Mouse (Mus musculus): ENCODE measurements at regions not wholly inside any gene's neighbourhood (a gene's known extent, or its start where the extent isn't known, plus 50 kb on each side); places are given as distances from the start of the nearest gene placed in this dataset.
A peak's percentile ranks its signal among the peaks of the same experiment; 100 is the strongest.

DNA sequence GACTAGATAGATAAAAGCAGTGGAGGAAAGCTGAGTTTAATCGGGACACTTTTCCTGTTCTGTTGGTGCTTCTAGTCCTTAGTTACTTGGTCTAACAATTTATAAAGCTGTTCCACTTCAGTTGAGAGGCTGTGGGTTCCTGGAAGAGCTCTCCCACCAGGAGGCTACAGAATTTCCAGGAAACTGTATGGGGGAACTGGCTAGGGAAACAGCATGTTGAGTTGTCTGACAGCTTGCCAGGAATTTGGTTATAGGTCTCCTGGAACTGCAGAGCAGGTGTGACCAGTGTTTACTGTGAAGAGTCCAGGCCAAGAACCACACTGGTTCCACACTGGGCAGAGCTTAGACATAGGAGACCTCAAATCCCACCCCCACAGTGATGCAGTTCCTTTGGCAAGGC lies 65.0 kb upstream of the Pik3cg start:
- Histone ChIP-seq H3K4me1 (ENCODE audit: control insufficient read depth, insufficient read depth, low read length) (no peaks in the 10 kb centered on the region), H3K27ac (ENCODE audit: insufficient read depth, low read length) (no peak overlapping the region), H3K4me3 (ENCODE audit: insufficient read depth, low read length) (no peak overlapping the region)
- no peak for TF ChIP-seq CTCF (IDR thresholded peaks at IDR 0.05; ENCODE audit: borderline replicate concordance, insufficient read depth, low read length)
- TF ChIP-seq POLR2A (IDR thresholded peaks at IDR 0.05; ENCODE audit: low read depth, low read length), result no peak

DNA sequence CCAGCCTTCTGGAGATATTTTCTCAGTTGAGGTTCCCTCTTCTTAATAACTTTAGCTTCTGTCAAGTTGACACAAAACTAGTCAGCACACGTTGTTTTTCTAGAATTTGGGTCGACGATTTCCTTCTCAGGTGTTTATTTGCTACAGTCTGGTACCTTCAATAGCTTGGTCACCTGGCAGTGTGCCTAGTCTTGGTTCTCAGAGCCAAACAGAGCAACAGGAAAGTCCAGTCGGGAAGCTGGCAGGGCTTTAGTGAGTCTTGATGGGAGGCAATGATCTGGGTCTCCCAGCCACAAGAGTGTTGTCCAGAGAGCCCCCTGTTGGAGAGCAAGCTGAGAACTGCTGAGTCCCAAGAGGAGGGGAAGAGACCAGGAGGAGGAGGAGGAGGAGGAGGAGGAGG lies 71.4 kb upstream of the Pik3cg start:
- Histone ChIP-seq H3K4me3 (ENCODE audit: insufficient read depth, low read length) (no peak overlapping the region), H3K4me1 (ENCODE audit: control insufficient read depth, insufficient read depth, low read length) (no peaks in the 10 kb centered on the region), H3K27ac (ENCODE audit: insufficient read depth, low read length) (no peak overlapping the region)
- TF ChIP-seq POLR2A (IDR thresholded peaks at IDR 0.05; ENCODE audit: low read depth, low read length) (no peak), CTCF (IDR thresholded peaks at IDR 0.05; ENCODE audit: borderline replicate concordance, insufficient read depth, low read length) (no peak)

DNA sequence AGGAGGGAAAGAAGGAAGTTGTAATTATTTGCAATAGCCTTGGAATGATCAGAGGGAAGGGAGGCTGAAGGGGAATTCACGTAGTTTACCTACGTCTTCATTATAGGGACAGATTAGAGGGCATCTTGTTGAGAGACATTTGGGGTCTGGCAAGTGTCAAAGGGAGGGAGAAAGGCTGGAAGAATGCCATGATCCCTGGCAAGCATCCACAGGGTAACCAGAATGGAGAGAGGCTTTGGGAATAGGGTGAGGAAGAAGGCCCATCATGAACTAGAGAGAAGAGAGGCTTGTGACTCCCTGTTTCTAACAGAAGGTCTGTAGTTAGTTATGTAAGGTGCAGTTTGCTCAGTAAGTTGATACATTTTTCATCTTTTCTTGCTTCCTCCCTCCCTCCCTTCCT lies 71.8 kb upstream of the Pik3cg start:
- H3K27ac ChIP-seq (ENCODE audit: insufficient read depth, low read length), result no peak overlapping the region

DNA sequence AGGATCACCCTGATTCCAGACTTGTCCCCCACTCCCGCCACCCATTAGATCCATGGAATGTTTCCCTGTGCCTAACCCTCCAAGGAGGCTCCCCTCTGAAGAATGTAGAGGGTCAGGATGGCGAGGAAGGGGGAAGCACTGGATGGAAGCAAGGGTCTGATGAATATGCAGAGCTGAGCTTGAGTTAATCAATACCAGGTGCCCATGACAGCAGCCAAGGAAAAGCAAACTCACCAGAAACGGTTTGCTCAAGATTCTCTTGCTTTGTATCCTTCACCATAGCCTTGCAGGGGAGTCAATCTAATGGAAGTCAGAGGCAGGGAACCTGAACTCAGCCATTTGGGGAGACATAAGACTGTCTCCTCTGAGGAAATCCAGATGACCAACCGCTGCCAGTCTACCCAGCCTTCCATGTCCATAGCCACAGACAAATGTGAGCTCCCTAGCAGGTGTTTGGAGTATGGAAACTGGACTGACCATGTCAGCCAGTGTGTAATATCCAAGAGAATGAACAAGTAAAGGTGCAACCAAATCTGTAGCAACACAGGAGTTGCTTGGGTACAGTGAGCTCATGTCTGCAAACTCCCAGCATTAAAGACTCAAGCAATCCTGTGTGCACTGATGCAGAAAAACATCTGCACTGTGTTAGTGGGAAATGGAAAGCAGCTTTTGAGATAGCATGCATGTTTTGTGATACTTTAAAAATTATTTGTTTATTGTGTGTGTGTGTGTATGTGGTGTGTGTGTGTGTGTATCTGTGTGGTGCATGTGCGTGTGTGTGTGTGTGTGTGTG lies 74.1 kb upstream of the Pik3cg start:
- no peak overlapping the region for H3K4me3 ChIP-seq (ENCODE audit: insufficient read depth, low read length)
- no peaks in the 10 kb centered on the region for H3K4me1 ChIP-seq (ENCODE audit: control insufficient read depth, insufficient read depth, low read length)
- no peak for TF ChIP-seq POLR2A (IDR thresholded peaks at IDR 0.05; ENCODE audit: low read depth, low read length)
- TF ChIP-seq CTCF (IDR thresholded peaks at IDR 0.05; ENCODE audit: borderline replicate concordance, insufficient read depth, low read length), result no peak
- no peak overlapping the region for H3K27ac ChIP-seq (ENCODE audit: insufficient read depth, low read length)

More for the DNA sequence above, 71.8 kb upstream of the Pik3cg start:
- Histone ChIP-seq H3K4me1 (ENCODE audit: control insufficient read depth, insufficient read depth, low read length) (no peaks in the 10 kb centered on the region), H3K4me3 (ENCODE audit: insufficient read depth, low read length) (no peak overlapping the region)
- TF ChIP-seq CTCF (IDR thresholded peaks at IDR 0.05; ENCODE audit: borderline replicate concordance, insufficient read depth, low read length), result no peak
- no peak for TF ChIP-seq POLR2A (IDR thresholded peaks at IDR 0.05; ENCODE audit: low read depth, low read length)

DNA sequence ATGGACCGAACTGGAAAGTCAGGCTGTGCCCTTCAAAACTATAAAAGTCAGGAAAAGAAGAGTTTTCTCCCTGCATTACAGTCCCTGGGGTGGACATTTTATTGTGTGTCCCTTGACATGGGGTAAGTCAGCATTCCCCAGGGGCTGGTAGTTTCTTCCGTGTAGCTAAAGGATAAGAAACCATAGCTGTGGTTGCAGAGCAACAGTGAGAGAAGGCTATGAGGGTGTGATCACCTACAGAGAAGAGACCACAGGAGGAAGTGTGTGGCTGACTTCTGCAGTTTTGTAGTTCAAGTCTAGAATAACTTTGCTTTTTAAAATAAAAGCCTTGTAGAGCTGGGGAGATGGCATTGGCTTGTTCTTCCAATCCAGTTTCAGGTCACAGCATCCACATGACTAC lies 76.6 kb upstream of the Pik3cg start:
- Histone ChIP-seq H3K27ac (ENCODE audit: insufficient read depth, low read length) (no peak overlapping the region), H3K4me3 (ENCODE audit: insufficient read depth, low read length) (no peak overlapping the region), H3K4me1 (ENCODE audit: control insufficient read depth, insufficient read depth, low read length) (no peaks in the 10 kb centered on the region)
- TF ChIP-seq CTCF (IDR thresholded peaks at IDR 0.05; ENCODE audit: borderline replicate concordance, insufficient read depth, low read length), result no peak
- TF ChIP-seq POLR2A (IDR thresholded peaks at IDR 0.05; ENCODE audit: low read depth, low read length), result no peak

DNA sequence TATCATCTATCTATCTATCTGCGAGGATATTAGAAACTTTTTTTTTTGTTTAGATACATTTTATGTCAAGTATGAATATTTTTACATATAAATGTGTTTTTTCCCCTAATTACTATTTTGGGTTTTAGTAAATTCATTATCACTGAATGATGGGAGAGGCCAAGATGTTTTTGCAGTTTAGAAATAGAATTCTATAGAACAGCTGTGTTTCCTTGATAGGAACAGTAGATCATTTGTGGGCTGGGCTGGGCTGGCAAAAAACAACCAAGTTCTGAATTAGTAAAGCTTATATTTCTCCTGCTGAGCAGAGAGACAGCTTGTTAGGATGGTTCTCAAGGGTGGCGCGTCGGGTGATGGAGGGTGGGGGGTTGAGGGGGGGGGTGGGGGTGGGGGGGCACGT lies 78.2 kb upstream of the Pik3cg start:
- no peak for TF ChIP-seq POLR2A (IDR thresholded peaks at IDR 0.05; ENCODE audit: low read depth, low read length)
- TF ChIP-seq CTCF (IDR thresholded peaks at IDR 0.05; ENCODE audit: borderline replicate concordance, insufficient read depth, low read length), result no peak
- Histone ChIP-seq H3K4me1 (ENCODE audit: control insufficient read depth, insufficient read depth, low read length) (no peaks in the 10 kb centered on the region), H3K27ac (ENCODE audit: insufficient read depth, low read length) (no peak overlapping the region), H3K4me3 (ENCODE audit: insufficient read depth, low read length) (no peak overlapping the region)

DNA sequence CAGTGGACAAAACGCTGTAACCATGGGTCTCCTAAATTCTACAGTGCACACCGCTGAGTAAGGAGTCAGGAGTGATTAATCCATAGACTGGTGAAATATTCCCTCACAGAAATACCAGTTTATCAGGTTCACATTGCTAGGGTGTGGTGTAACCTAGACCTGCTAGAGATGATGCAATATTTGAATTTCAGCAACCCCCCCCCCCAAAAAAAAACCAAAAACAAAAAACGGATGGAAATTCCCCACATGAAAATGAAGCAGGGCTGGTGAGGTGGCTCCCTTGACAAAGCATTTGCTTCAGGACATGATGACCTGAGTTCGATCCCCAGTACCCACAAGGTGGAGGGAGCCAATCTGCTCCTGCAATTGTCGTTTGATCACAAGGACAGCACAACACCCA lies 82.7 kb upstream of the Pik3cg start:
- TF ChIP-seq CTCF (IDR thresholded peaks at IDR 0.05; ENCODE audit: borderline replicate concordance, insufficient read depth, low read length) (no peak), POLR2A (IDR thresholded peaks at IDR 0.05; ENCODE audit: low read depth, low read length) (no peak)

DNA sequence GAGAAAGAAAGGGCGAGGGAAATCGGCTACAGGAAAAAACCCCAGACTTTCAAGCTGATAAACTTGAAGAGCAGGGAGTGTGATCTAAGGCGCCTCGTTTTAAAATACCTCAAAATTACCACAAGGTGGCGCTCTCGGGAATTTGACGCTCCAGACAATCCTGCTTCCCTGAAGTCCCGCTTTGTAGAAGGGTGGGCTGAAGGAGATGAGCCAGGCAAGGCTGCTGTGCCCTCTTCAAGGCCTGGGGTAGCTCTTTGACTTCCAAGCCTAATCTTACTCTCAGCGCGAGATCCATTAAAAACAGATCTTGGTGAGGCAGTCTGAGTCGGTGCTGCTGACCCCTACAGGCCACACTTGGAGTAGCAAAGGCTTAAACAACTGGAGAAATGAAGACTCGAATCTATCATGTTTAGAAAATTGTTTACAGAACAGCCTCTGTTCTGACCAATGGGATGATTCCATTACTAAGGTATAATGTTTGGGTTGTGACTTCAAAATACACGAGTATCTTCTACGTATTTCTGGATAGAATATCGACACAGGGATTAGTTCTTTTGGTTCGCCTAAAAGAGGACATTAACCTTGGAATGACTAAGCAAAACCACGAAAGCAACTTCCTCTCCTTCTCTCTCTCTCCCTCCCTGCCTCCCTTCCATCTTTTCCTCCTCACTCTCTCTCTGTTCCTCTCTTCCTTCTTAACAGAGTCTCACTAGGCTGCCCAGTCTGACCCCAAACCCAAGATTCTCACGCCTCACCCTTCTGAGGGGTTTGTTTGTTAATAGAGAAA lies 83.7 kb upstream of the Pik3cg start:
- Histone ChIP-seq H3K4me1 (ENCODE audit: control insufficient read depth, insufficient read depth, low read length) (no peaks in the 10 kb centered on the region), H3K27ac (ENCODE audit: insufficient read depth, low read length) (no peak overlapping the region), H3K4me3 (ENCODE audit: insufficient read depth, low read length) (peak overlapping the region; percentile 12; the same call in 1 of the 2 replicates)
- TF ChIP-seq CTCF (IDR thresholded peaks at IDR 0.05; ENCODE audit: borderline replicate concordance, insufficient read depth, low read length) (peak; percentile 53; the same call in 1 of the 2 replicates), POLR2A (IDR thresholded peaks at IDR 0.05; ENCODE audit: low read depth, low read length) (no peak)

More for the DNA sequence above, 82.7 kb upstream of the Pik3cg start:
- Histone ChIP-seq H3K27ac (ENCODE audit: insufficient read depth, low read length) (no peak overlapping the region), H3K4me1 (ENCODE audit: control insufficient read depth, insufficient read depth, low read length) (no peaks in the 10 kb centered on the region), H3K4me3 (ENCODE audit: insufficient read depth, low read length) (no peak overlapping the region)

DNA sequence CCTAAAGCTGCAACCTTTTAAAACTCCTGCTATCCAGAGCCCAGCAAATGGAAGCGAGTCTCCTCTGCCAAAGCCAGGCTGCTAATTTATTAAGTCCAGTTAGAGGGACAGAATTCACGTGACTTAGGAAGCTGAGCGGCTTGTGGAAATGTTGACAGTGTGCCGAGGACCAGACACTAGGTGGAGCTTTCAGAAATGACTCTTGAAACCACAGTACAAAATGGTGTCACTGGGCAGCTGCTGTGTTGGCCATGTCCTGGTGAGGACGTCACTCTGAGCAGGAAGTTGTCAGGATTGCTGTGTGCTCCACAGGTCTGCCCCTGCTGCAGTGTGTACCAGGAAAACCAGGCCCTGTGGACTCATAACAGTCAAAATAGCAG lies 84.3 kb upstream of the Pik3cg start:
- no peak overlapping the region for H3K27ac ChIP-seq (ENCODE audit: insufficient read depth, low read length)
- TF ChIP-seq CTCF (IDR thresholded peaks at IDR 0.05; ENCODE audit: borderline replicate concordance, insufficient read depth, low read length) (no peak), POLR2A (IDR thresholded peaks at IDR 0.05; ENCODE audit: low read depth, low read length) (no peak)
- no peak overlapping the region for H3K4me3 ChIP-seq (ENCODE audit: insufficient read depth, low read length)
- no peaks in the 10 kb centered on the region for H3K4me1 ChIP-seq (ENCODE audit: control insufficient read depth, insufficient read depth, low read length)

DNA sequence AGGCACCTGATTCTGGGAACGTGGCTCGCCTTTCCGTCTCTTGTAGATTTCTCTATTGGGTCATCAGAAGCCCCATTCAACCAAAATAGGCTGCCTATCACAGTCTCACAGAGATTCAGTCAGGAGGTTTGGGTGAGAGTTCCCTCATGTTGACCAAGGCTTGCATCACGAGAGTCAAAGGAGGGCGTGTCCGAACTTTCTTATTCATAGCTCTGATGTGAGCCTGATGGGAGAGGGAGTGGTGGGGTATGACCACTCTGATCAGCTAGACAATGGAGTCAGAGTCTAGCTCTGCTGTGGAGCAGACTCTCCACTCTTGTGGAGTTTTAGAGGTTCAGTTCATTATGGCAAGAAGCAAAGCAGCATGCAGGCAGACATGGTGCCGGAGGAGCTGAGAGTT lies 81.1 kb upstream of the Ccdc71l start:
- no peaks in the 10 kb centered on the region for H3K4me1 ChIP-seq (ENCODE audit: control insufficient read depth, insufficient read depth, low read length)
- no peak overlapping the region for H3K27ac ChIP-seq (ENCODE audit: insufficient read depth, low read length)
- no peak for TF ChIP-seq POLR2A (IDR thresholded peaks at IDR 0.05; ENCODE audit: low read depth, low read length)
- TF ChIP-seq CTCF (IDR thresholded peaks at IDR 0.05; ENCODE audit: borderline replicate concordance, insufficient read depth, low read length), result no peak
- no peak overlapping the region for H3K4me3 ChIP-seq (ENCODE audit: insufficient read depth, low read length)
